Mouse (Mus musculus): ENCODE data around the gene Gm3005. TPM values are rescaled to one million over a fixed set of nuclear protein-coding genes. Genes with fewer than 3 reads are reported as not detected.
"Not testable (repeated sequence)": the region's sequence is repeated elsewhere in the genome, so short reads cannot be mapped to it uniquely, and the experiment has no call there.

Gm3005 gene
- 0.42 TPM in 1 of 2 replicates, not detected in the other for polyA plus RNA-seq (2012; rRNA removed)

DNA sequence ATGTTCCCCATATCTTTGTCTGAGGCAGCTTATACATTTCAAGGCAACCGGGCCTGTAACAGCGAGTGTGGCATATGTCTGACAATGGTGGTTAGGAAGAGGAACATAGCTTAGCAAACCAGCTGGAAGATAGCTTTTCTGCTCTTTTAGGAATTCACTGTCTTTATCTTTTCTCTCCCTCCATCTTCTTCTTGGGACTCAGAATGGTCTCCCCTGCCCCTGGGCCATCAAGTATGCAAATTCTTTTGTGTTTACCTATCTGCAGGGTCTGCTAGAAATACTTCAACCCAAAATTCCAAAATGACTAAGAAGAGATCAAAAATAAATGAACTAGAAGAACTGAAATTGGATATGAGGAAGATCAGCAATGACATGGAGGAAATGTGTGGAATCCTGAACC, at the start of gene Gm3005:
Gm3005 (plus strand) TSS at position 301 of the 400 bp plus-strand sequence.
- H3K27ac ChIP-seq (ENCODE audit: control insufficient read depth, insufficient read depth, low read length); H3K4me1 ChIP-seq (replicated peaks; ENCODE audit: control insufficient read depth, insufficient read depth, low read length); H3K36me3 ChIP-seq (ENCODE audit: control insufficient read depth, insufficient read depth, low read length); H3K27me3 ChIP-seq (ENCODE audit: control insufficient read depth, insufficient read depth, low read length); DNase-seq; H3K4me3 ChIP-seq (ENCODE audit: control insufficient read depth, insufficient read depth, low read length): not testable (repeated sequence)
- no CpG with 5 or more reads among the region's 2 CpGs for WGBS

- H3K27me3 ChIP-seq (ENCODE audit: control insufficient read depth, insufficient read depth, low read length); H3K36me3 ChIP-seq (ENCODE audit: control insufficient read depth, insufficient read depth, low read length); H3K4me3 ChIP-seq (ENCODE audit: control insufficient read depth, insufficient read depth, low read length); H3K4me1 ChIP-seq (replicated peaks; ENCODE audit: control insufficient read depth, insufficient read depth, low read length); DNase-seq; H3K27ac ChIP-seq (ENCODE audit: control insufficient read depth, insufficient read depth, low read length): not testable (repeated sequence)
- no CpG with 5 or more reads among the region's 2 CpGs for WGBS
Observed at GRCm38 (mm10) chr14:3394793-3395192, 33.1 kb upstream of the Gm3005 start, which contains the start of gene Gm10413. Gene Gm10413 (plus strand): TSS chr14:3395093.

DNA sequence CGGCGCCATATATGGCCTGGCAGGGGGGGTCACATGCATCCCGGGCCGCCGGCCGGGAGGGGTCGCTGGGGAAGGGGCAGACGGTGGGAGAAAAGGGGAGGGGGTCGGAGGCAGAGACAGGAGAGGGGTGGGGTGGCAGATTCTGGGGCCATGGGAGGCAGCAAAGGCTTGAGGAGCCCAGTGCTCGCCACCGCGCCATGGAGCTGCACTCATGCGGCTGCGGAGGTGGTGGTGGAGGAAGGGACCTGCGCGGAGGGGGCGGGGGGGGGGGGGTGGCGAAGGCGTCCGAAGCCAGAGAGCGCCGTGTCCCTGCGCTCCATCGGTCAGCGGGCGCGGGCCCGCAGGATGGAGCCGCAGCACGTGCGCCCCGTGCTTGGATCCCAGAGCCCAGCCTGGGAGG, 15.6 kb upstream of the Gm3005 start, which contains the start of gene Gm10409:
Gm10409 (plus strand) TSS at position 301 of the 400 bp plus-strand sequence.
- not testable (repeated sequence) for DNase-seq; H3K36me3 ChIP-seq (ENCODE audit: control insufficient read depth, insufficient read depth, low read length); H3K27me3 ChIP-seq (ENCODE audit: control insufficient read depth, insufficient read depth, low read length); H3K4me3 ChIP-seq (ENCODE audit: control insufficient read depth, insufficient read depth, low read length); H3K27ac ChIP-seq (ENCODE audit: control insufficient read depth, insufficient read depth, low read length); H3K4me1 ChIP-seq (replicated peaks; ENCODE audit: control insufficient read depth, insufficient read depth, low read length)
- no CpG with 5 or more reads among the region's 32 CpGs for WGBS

GRCm38 (mm10) chr14:3449079-3449478, 21.2 kb downstream of the Gm3005 start, which contains the start of gene Gm10408:
Gene Gm10408 (plus strand): TSS chr14:3449379.
- not testable (repeated sequence) for H3K4me3 ChIP-seq (ENCODE audit: control insufficient read depth, insufficient read depth, low read length); DNase-seq; H3K4me1 ChIP-seq (replicated peaks; ENCODE audit: control insufficient read depth, insufficient read depth, low read length); H3K36me3 ChIP-seq (ENCODE audit: control insufficient read depth, insufficient read depth, low read length); H3K27me3 ChIP-seq (ENCODE audit: control insufficient read depth, insufficient read depth, low read length); H3K27ac ChIP-seq (ENCODE audit: control insufficient read depth, insufficient read depth, low read length)
- WGBS: no CpG with 5 or more reads among the region's 3 CpGs

GRCm38 (mm10) chr14:3634212-3634611, 206.3 kb downstream of the Gm3005 start, which contains the start of gene Gm3012:
Gene Gm3012 (plus strand): TSS chr14:3634512.
- no CpG with 5 or more reads among the region's 2 CpGs for WGBS
- not testable (repeated sequence) for H3K36me3 ChIP-seq (ENCODE audit: control insufficient read depth, insufficient read depth, low read length); H3K27ac ChIP-seq (ENCODE audit: control insufficient read depth, insufficient read depth, low read length); H3K27me3 ChIP-seq (ENCODE audit: control insufficient read depth, insufficient read depth, low read length); DNase-seq; H3K4me3 ChIP-seq (ENCODE audit: control insufficient read depth, insufficient read depth, low read length); H3K4me1 ChIP-seq (replicated peaks; ENCODE audit: control insufficient read depth, insufficient read depth, low read length)

Other genes with a start within 250 kb of the Gm3005 start
- not detected in 2 replicates for gene Gm5795, start 239.8 kb upstream of the Gm3005 start, polyA plus RNA-seq (2012; rRNA removed)
- gene D830030K20Rik, start 219.6 kb upstream of the Gm3005 start, polyA plus RNA-seq (2012; rRNA removed): 0.07 TPM in 1 of 2 replicates, not detected in the other
- 0.19 TPM in 1 of 2 replicates, not detected in the other for gene Gm2956, start 95.5 kb upstream of the Gm3005 start, polyA plus RNA-seq (2012; rRNA removed)
- not detected in 2 replicates for gene Gm10413, start 33.0 kb upstream of the Gm3005 start, polyA plus RNA-seq (2012; rRNA removed)
- 0.05 and 0.09 TPM in 2 replicates for gene Gm10409, start 15.5 kb upstream of the Gm3005 start, polyA plus RNA-seq (2012; rRNA removed)
- gene Gm10408, start 21.3 kb downstream of the Gm3005 start, polyA plus RNA-seq (2012; rRNA removed): not detected in 2 replicates
- gene Gm3012, start 206.4 kb downstream of the Gm3005 start, polyA plus RNA-seq (2012; rRNA removed): not detected in 2 replicates
- gene Gm3020, start 223.9 kb downstream of the Gm3005 start, polyA plus RNA-seq (2012; rRNA removed): 0.05 and 0.09 TPM in 2 replicates

Measured in thymus, adult 2 months (tissue).